Mouse (Mus musculus): ENCODE measurements at regions not wholly inside any gene's neighbourhood (a gene's known extent, or its start where the extent isn't known, plus 50 kb on each side); places are given as distances from the start of the nearest gene placed in this dataset.

DNA sequence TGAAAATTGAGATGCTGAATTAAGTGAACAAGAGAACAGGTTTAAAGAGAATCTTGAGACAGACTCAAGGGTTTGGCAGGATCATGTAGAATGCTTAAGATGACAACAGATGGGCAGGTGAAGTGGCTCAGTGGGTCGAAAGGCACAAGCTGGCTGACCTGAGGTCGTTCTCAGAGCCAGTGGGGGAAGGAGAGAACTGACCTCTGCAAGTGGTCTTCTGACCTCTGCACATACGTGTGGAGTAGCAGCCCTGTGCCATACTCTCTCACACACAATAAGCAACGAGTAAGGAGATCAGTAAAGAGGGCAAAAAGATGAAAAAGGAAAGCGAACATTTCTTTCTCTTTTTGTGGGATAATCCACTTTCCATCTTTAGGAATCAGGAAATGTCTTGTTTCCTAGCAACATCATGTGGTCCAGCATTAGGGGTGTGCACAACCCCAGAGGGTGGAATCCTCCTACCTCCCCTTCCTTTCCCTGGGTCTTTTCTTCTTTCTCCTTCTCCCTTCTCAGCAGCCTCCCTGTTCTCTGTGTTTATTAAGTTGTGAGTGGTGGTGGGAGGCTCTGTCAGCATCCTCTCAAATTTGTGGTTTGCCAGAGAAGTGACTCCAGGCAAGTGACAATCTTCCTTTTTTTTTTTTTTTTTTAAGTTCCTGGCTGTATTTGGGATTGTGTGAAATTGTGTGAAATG is 114.7 kb downstream of the 1810013L24Rik start:
- no peak for TF ChIP-seq POLR2A (IDR thresholded peaks at IDR 0.05; ENCODE audit: borderline replicate concordance, insufficient read depth, low read length)
- TF ChIP-seq CTCF (IDR thresholded peaks at IDR 0.05; ENCODE audit: borderline replicate concordance, insufficient read depth, low read depth, low read length) = no peak
